Mouse (Mus musculus): ENCODE data around the gene Insrr. TPM values are rescaled to one million over a fixed set of nuclear protein-coding genes. Genes with fewer than 3 reads are reported as not detected.
A peak's percentile ranks its signal among the peaks of the same experiment; 100 is the strongest.
"Not testable (repeated sequence)": the region's sequence is repeated elsewhere in the genome, so short reads cannot be mapped to it uniquely, and the experiment has no call there.

Gene Insrr
- total RNA-seq, 1 experiment from 2014 or later = 0.79 TPM

- ATAC-seq (replicated peaks in 1 of 2; ENCODE audit: insufficient read depth in 1 of 2, low FRiP score in 2 of 2, low TSS enrichment in 1 of 2, low read depth in 1 of 2, poor library complexity in 2 of 2, severe bottlenecking in 2 of 2) = no peak
Measured at GRCm38 (mm10) chr3:87854795-87855568, 58.2 kb downstream of the Insrr start.

- ATAC-seq (replicated peaks in 1 of 2; ENCODE audit: insufficient read depth in 1 of 2, low FRiP score in 2 of 2, low TSS enrichment in 1 of 2, low read depth in 1 of 2, poor library complexity in 2 of 2, severe bottlenecking in 2 of 2) = no peak
Measured at GRCm38 (mm10) chr3:87855936-87856335, 59.2 kb downstream of the Insrr start.

GRCm38 (mm10) chr3:87857666-87858065 lies 60.9 kb downstream of the Insrr start:
- ATAC-seq (replicated peaks in 1 of 2; ENCODE audit: insufficient read depth in 1 of 2, low FRiP score in 2 of 2, low TSS enrichment in 1 of 2, low read depth in 1 of 2, poor library complexity in 2 of 2, severe bottlenecking in 2 of 2) = no peak

GRCm38 (mm10) chr3:87859813-87860212 lies 63.1 kb downstream of the Insrr start:
- peak; percentile 87 to 93; a peak in 3 of 4 replicates for ATAC-seq (replicated peaks in 1 of 2; ENCODE audit: insufficient read depth in 1 of 2, low FRiP score in 2 of 2, low TSS enrichment in 1 of 2, low read depth in 1 of 2, poor library complexity in 2 of 2, severe bottlenecking in 2 of 2)

- ATAC-seq (replicated peaks in 1 of 2; ENCODE audit: insufficient read depth in 1 of 2, low FRiP score in 2 of 2, low TSS enrichment in 1 of 2, low read depth in 1 of 2, poor library complexity in 2 of 2, severe bottlenecking in 2 of 2) = not testable (repeated sequence)
Measured at GRCm38 (mm10) chr3:87864111-87864510, 67.4 kb downstream of the Insrr start.

Other genes with a start within 250 kb of the Insrr start
- gene Arhgef11, start 179.4 kb upstream of the Insrr start, total RNA-seq (2017) = 8.5 and 15.1 TPM in 2 replicates
- 0.06 and 0.40 TPM in 2 replicates for gene Lrrc71, start 48.3 kb upstream of the Insrr start, total RNA-seq (2017)
- gene Ntrk1, start 1.8 kb upstream of the Insrr start, total RNA-seq (2017) = not detected in 2 replicates
- 17.9 and 24.6 TPM in 2 replicates for gene Pear1, start 27.4 kb downstream of the Insrr start, total RNA-seq (2017)
- 0.44 and 0.74 TPM in 2 replicates for gene Sh2d2a, start 49.8 kb downstream of the Insrr start, total RNA-seq (2017)
- 35.7 and 40.0 TPM in 2 replicates for gene Prcc, start 88.7 kb downstream of the Insrr start, total RNA-seq (2017)
- 274 and 430 TPM in 2 replicates for gene Hdgf, start 109.4 kb downstream of the Insrr start, total RNA-seq (2017)
- gene Mrpl24, start 122.6 kb downstream of the Insrr start, total RNA-seq (2017) = 85.4 and 172 TPM in 2 replicates
- gene Isg20l2, start 133.4 kb downstream of the Insrr start, total RNA-seq (2017) = 52.1 and 61.4 TPM in 2 replicates
- gene Rrnad1, start 133.8 kb downstream of the Insrr start, total RNA-seq (2017) = 15.7 and 15.9 TPM in 2 replicates
- gene Crabp2, start 151.7 kb downstream of the Insrr start, total RNA-seq (2017) = not detected in 2 replicates
- gene Nes, start 174.1 kb downstream of the Insrr start, total RNA-seq (2017) = 0.35 and 0.88 TPM in 2 replicates
- gene Bcan, start 203.3 kb downstream of the Insrr start, total RNA-seq (2017) = not detected in 2 replicates
- not detected in 2 replicates for gene Hapln2, start 230.6 kb downstream of the Insrr start, total RNA-seq (2017)
- gene Gpatch4, start 246.2 kb downstream of the Insrr start, total RNA-seq (2017) = 32.5 and 45.3 TPM in 2 replicates